Mouse (Mus musculus): Measurements from ENCODE around the gene Nop16.

Gene Nop16

DNA sequence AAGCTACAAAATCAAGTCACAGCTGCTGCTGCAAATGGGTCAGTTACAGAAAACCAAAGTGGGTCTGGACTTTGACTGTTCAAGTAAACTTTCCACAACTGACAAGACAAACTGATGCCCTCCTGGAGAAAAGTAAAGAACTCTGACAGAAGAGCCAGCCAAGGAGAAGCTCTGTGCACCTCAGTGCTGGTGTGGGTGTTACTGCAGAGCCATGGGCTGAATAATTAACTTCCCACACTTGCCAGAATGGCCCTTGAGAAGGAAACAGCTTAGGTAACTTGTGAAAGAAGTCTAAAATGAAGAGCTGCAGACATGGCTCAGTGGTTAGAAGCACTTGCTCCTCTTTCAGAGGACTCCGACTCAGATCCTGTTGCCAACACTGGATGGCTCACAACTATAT, 32.2 kb downstream of the Nop16 start:
- peak; percentile 55 for DNase-seq

DNA sequence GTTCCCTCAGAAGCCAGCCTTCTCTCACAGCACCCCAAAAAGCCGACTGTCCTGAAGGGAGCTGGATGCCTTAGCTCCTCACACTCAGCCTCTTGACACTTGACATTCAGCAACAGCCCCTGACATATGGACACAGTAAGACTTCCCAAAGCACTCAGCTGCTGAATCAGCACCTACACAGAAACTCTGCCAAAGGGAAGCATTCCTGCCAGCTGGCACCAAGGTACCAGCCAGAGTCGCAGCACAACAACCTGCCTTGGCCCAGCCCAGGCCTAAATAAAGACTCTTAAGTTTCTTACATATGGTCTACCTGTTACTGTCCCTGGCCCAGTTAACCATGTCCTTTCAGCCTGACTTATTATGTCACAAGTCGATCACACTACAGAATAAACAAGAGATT, 33.1 kb downstream of the Nop16 start:
- peak; percentile 93 for DNase-seq

GRCm38 (mm10) chr13:54556176-54556575, 33.7 kb downstream of the Nop16 start:
- DNase-seq: peak; percentile 85

- no peak for DNase-seq
Observed at GRCm38 (mm10) chr13:54548036-54548435, 41.9 kb downstream of the Nop16 start.
